Mouse (Mus musculus) kidney, adult 2 months (tissue): Measurements from ENCODE around the gene Nob1. TPM values are rescaled to one million over a fixed set of nuclear protein-coding genes. Genes with fewer than 3 reads are reported as not detected.

Experiments
- DNase-seq: peaks from one replicate; pipeline ENCODE4 v3.0.0; 2021
- H3K27ac ChIP-seq: fragments of 200-500 bp; 2 replicates; pipeline ENCODE4 v1.5.1; 2012; ENCODE audit warnings: low read depth, low read length, control low read depth, inconsistent platforms; ENCODE audit not compliant: insufficient read depth
- H3K27me3 ChIP-seq: fragments of 200-500 bp; replicated peaks from 2 replicates; pipeline ENCODE4 v1.6.1; 2012; ENCODE audit warnings: mild to moderate bottlenecking, moderate library complexity, low read length, inconsistent platforms; ENCODE audit not compliant: control insufficient read depth, insufficient read depth
- H3K36me3 ChIP-seq: fragments of 200-500 bp; 2 replicates; pipeline ENCODE4 v1.6.1; 2012; ENCODE audit warnings: mild to moderate bottlenecking, moderate library complexity, low read length, inconsistent platforms; ENCODE audit not compliant: control insufficient read depth, insufficient read depth
- H3K4me1 ChIP-seq: fragments of 200-500 bp; 2 replicates; pipeline ENCODE4 v1.6.1; 2011; ENCODE audit warnings: low read length; ENCODE audit not compliant: control insufficient read depth, insufficient read depth
- H3K4me3 ChIP-seq: fragments of 200-500 bp; 2 replicates; pipeline ENCODE4 v1.5.1; 2011; ENCODE audit warnings: mild to moderate bottlenecking, low read depth, low read length, control low read depth; ENCODE audit not compliant: insufficient read depth
- CTCF ChIP-seq: fragments of 200-500 bp; conservative IDR thresholded peaks from 2 replicates; pipeline ENCODE4 v1.5.1; 2011; ENCODE audit warnings: low read depth, mild to moderate bottlenecking, control low read depth, low read length, moderate library complexity, mixed read lengths; ENCODE audit not compliant: insufficient read depth, insufficient read length
- POLR2A ChIP-seq: fragments of 200-500 bp; IDR thresholded peaks from one replicate; pipeline ENCODE4 v1.6.1; 2011; ENCODE audit warnings: low read depth, low read length, control low read depth
- WGBS: fragments of 180-500 bp; shearing (Covaris S2); methylation state at CpG from one replicate; pipeline ENCODE4 v1.1.7; 2018; 5-methylcytosine and 5-hydroxymethylcytosine counted together
- polyA plus RNA-seq: library from polyadenylated mRNA; depleted of rRNA; stranded (reverse); fragments of >200 nt; gene quantifications from 2 replicates; pipeline ENCODE4 v1.2.3, GENCODE M21; 2012; rRNA removed

Gene Nob1
- 23.1 and 25.6 TPM in 2 replicates for polyA plus RNA-seq

DNA sequence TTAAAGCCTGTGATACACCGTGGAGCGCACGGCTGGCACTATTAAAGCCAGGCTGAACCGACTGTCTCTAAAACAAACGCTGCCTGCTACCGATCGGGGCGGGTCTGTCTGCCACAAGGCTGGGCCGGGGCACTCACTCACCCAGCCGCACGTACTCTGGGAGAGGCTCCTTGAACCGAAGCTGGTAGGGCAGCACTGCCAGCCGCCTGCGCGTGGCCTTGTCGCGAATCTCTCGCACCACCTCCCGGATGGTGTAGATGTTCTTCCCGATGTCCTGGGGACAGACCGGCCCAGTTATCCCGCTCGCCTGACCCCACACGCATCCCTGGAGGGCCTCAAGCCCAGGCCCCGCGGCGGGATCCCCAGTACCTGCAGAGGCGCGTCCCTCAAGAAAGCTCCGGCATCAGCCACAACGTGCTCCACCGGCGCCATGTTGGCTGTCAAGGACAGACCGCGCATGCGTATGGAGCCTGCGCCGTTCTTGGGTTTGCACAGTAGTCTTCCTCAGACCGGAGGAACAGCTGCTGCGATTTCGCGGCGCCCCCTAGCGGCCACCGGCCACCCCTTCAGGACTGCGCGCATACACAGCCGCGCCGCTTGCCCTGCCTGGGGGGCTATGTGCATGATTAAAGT lies at the start of gene Nob1:
Nob1 (minus strand) TSS at position 455 of the 633 bp plus-strand sequence.
- Histone ChIP-seq H3K4me3 (peak within 1 kb of the TSS; percentile 76), H3K36me3 (no peaks in the 10 kb centered on the region), H3K27me3 (no peaks in the 10 kb centered on the region), H3K4me1 (no peaks in the 10 kb centered on the region), H3K27ac (0 out of 2 replicates have a peak within 1 kb of the TSS, but pooled peaks have one; percentile 8)
- TF ChIP-seq CTCF (peak; percentile 90), POLR2A (peak; percentile 62)
- WGBS = under 1% methylated on average over 50 of the region's 50 CpGs
- DNase-seq = peak; percentile 98

DNA sequence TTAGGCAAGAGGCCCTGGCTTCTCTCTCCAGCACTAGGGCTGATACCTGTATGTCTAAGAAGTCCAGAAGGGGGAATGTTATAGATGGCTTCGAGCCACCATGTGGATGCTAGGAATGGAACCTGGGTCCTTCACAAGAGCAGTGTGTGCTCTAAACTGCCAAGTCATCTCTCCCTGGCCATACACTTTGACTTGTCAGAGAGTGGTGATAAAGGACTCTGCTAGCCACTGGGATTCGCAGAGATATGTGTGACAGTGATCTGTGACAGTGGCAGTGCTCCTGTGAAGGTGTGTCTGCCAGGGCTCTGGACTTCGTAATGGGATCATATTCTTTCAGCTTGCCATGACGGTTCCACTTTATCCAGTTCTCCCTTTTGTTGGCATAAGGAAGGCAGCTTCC lies 48.5 kb upstream of the Nob1 start:
- Histone ChIP-seq H3K4me3 (no peak overlapping the region), H3K4me1 (no peaks in the 10 kb centered on the region), H3K27me3 (no peaks in the 10 kb centered on the region), H3K27ac (no peak overlapping the region), H3K36me3 (no peaks in the 10 kb centered on the region)
- no peak for DNase-seq
- TF ChIP-seq POLR2A (no peak), CTCF (no peak)
- WGBS = 95% methylated on average over 4 of the region's 4 CpGs

DNA sequence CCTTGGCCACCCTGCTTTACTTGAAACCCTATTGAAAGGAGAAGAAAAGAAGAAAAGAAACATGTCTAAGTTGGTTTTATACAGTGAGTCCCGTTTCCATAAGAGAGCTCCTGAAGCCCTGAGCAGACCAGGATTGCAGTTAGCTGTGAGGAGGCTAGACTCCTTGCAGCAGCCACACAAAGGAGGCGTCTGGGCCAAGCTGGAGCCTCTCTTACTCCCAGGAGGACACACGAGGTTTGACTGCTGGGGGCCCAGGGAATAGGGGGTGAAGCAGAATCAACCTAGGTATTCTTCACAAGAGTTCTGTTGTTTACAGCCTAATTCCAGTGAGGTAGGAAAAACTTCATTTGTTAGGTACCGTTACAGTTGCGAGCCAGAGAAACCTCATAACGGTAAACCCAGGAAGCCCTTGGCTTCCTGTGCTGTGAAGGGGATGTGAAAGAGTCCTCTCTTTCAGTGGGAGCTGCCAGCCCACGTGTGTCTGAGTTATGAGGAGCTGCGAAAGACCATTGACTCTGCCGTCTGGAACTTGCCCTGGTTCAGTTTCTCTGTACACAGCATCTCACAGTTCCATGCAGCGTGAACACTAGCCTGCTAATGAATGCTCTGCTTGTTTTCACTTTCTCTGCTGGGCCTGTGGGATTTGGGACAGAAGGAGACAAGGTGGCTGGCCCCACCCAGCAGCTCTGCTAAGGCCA lies 47.7 kb upstream of the Nob1 start:
- no peak overlapping the region for H3K27ac ChIP-seq
- H3K36me3 ChIP-seq = no peaks in the 10 kb centered on the region
- WGBS = 59% methylated on average over 10 of the region's 10 CpGs
- no peaks in the 10 kb centered on the region for H3K27me3 ChIP-seq
- DNase-seq = no peak
- no peak for TF ChIP-seq CTCF
- no peak overlapping the region for H3K4me3 ChIP-seq
- no peaks in the 10 kb centered on the region for H3K4me1 ChIP-seq

DNA sequence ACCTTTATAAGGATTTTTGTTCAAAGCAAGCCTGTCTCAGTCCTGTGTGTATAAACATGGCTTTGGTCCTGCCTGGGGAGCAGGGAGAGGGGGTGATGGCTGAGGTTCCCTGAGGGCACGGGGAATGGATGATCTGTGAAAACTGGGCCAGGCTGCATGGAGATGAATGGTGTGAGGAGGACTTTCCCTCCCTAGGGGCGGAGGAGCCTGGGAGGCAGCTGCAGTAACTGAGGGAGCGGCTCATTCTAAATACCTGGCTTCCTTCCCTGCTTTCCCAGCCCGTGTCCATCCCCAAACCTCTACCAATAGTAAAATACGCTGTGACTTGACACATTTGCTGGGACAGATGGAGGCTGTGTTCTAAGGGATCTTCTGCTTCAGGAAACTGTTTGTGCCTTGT lies 45.5 kb upstream of the Nob1 start:
- no peaks in the 10 kb centered on the region for H3K27me3 ChIP-seq
- WGBS = 85% methylated on average over 5 of the region's 5 CpGs
- no peaks in the 10 kb centered on the region; the same call in 1 of the 2 replicates for H3K36me3 ChIP-seq
- H3K4me1 ChIP-seq = no peaks in the 10 kb centered on the region
- no peak for TF ChIP-seq POLR2A
- no peak for TF ChIP-seq CTCF
- H3K4me3 ChIP-seq = no peak overlapping the region
- DNase-seq = no peak
- no peak overlapping the region for H3K27ac ChIP-seq

DNA sequence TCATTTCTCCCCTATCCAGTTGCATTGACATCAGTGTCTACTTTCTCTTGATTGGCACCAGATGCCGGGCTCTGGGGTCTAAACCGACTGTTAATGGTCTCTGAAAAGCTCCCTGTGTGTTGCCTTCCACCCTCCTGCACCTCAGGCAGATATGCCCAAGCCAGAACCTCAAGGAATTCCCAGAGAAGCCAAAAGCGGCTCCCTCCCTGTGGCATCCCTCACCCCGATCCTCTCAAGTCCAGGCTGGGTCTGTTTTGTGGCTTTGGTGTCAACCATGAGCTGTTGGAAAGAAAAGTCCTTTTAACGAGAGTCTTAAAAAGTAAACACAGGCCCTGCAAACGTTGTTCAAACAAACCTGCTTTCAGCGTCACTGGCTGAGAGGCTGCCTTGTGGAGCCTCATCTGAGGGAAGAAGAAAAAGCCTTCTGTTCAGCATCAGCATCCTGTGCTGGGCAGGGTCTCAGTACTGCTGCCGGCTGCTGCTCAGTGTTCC lies 44.0 kb upstream of the Nob1 start:
- Histone ChIP-seq H3K27ac (no peak overlapping the region), H3K4me3 (no peak overlapping the region), H3K4me1 (no peaks in the 10 kb centered on the region), H3K36me3 (no peaks in the 10 kb centered on the region; the same call in 1 of the 2 replicates), H3K27me3 (no peaks in the 10 kb centered on the region)
- TF ChIP-seq POLR2A = no peak
- no peak for TF ChIP-seq CTCF
- no peak for DNase-seq
- 68% methylated on average over 8 of the region's 8 CpGs for WGBS

DNA sequence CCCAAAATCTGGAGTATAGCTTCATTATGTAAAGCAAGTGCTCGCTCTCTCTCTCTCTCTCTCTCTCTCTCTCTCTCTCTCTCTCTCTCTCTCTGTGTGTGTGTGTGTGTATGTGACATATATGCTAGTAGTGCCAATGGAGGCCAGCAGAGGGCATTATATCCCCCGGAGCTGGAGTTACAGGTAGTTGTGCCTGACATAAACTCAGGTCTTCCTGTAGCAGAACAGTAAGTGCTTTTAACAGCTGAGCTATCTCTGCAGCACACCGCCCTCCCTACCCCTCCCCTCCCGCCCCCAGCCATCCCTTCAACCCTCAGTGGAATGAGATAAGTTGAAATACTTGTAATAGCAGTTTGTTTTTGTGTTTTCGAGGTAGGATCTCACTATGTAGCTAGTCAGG lies 41.8 kb upstream of the Nob1 start:
- no peaks in the 10 kb centered on the region for H3K27me3 ChIP-seq
- H3K27ac ChIP-seq = no peak overlapping the region
- peaks cover 2% of the 10 kb centered on the region; the same call in 1 of the 2 replicates for H3K36me3 ChIP-seq
- WGBS = 95% methylated on average over 5 of the region's 5 CpGs
- no peak for DNase-seq
- 0 out of 2 replicates have a peak, but pooled peaks have one; percentile 9 for TF ChIP-seq CTCF
- no peak for TF ChIP-seq POLR2A
- no peaks in the 10 kb centered on the region for H3K4me1 ChIP-seq
- H3K4me3 ChIP-seq = no peak overlapping the region

DNA sequence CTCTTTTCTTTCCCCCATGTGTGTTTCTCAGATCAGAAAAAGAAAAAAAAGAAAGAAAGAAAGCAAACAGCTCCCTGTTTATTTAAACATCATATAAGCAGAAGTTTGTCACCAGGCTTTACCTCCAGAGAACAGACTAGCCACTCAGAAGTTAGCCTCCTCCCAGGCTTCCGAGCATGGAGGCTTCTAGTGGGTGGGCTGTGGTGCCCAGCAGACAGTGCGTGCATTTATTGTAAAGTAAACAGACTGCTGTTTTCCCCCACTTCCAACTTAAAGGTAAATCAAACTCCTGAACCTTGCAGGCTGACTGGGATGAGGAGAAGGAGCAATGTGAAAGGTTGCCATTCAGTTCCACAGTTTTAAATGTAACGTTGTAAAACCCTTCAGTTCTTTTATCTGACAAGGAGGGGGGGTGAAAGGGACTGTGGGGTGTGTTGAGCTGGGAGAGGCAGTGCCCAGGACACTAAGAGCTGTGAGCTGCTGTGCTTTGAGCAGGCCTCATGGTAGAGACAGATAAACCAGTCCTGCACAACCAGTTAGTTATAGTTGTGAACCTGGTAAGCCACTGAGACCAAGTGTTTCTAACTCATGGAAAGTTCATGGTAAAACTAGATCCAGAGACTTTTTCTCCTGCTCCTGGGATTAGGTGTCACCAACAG lies 40.6 kb upstream of the Nob1 start:
- 72% methylated on average over 3 of the region's 3 CpGs for WGBS
- H3K27ac ChIP-seq = no peak overlapping the region
- peaks cover 2% of the 10 kb centered on the region; the same call in 1 of the 2 replicates for H3K36me3 ChIP-seq
- TF ChIP-seq CTCF (no peak), POLR2A (no peak)
- no peak overlapping the region for H3K4me3 ChIP-seq
- H3K4me1 ChIP-seq = no peaks in the 10 kb centered on the region
- no peak for DNase-seq
- no peaks in the 10 kb centered on the region for H3K27me3 ChIP-seq
